Mouse (Mus musculus) megakaryocyte, embryonic 14.5 days (primary cell): ENCODE measurements at regions not wholly inside any gene's neighbourhood (a gene's known extent, or its start where the extent isn't known, plus 50 kb on each side); places are given as distances from the start of the nearest gene placed in this dataset.

Experiments
- H3K27me3 ChIP-seq: replicated peaks from 2 replicates; pipeline ENCODE3; 2012; ENCODE audit warnings: inconsistent platforms
- H3K36me3 ChIP-seq: replicated peaks from 2 replicates; pipeline ENCODE3; 2012; ENCODE audit warnings: low read length, inconsistent platforms, mixed read lengths
- H3K4me1 ChIP-seq: 2 replicates; pipeline ENCODE4 v1.6.1; 2012; ENCODE audit warnings: inconsistent platforms
- H3K4me3 ChIP-seq: replicated peaks from 2 replicates; pipeline ENCODE3; 2012; ENCODE audit warnings: moderate library complexity, mild to moderate bottlenecking, inconsistent platforms
- H3K9me3 ChIP-seq: 2 replicates; pipeline ENCODE4 v1.6.1; 2012; ENCODE audit warnings: inconsistent platforms
- FLI1 ChIP-seq: IDR thresholded peaks from 2 replicates; pipeline ENCODE4 v1.6.1; 2012; ENCODE audit warnings: low read length, inconsistent platforms, mixed read lengths
- GATA1 ChIP-seq: IDR thresholded peaks from 3 replicates; pipeline ENCODE4 v1.6.1; 2012; ENCODE audit warnings: mixed read lengths, low read length, inconsistent platforms, borderline replicate concordance

DNA sequence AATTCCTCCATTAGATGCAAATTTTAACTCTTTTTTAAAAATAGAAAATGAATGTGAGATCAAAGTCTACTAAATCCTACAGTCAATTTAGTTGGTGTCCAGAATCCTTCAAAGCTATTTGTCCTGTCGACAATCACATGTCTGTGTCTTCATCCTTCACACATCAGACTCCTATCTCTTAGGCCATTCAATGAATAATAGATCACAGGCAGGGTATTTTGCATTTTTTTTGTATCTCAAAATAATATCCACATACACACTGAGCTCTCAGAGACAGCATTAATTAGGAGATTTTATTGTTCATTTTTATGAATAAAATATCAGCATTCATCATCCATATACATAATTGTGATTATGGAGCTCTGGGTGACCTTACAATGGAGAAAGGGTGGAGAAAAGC lies 427.2 kb downstream of the Hao1 start:
- Histone ChIP-seq H3K36me3 (no peaks in the 10 kb centered on the region), H3K27me3 (no peaks in the 10 kb centered on the region), H3K9me3 (no peaks in the 10 kb centered on the region), H3K4me3 (no peak overlapping the region), H3K4me1 (no peaks in the 10 kb centered on the region)
- TF ChIP-seq GATA1 (no peak), FLI1 (no peak)

GRCm38 (mm10) chr2:134107286-134107685 lies 446.9 kb downstream of the Hao1 start:
- Histone ChIP-seq H3K4me1 (no peaks in the 10 kb centered on the region), H3K27me3 (no peaks in the 10 kb centered on the region), H3K4me3 (no peak overlapping the region), H3K36me3 (no peaks in the 10 kb centered on the region), H3K9me3 (no peaks in the 10 kb centered on the region)
- no peak for TF ChIP-seq GATA1
- TF ChIP-seq FLI1, result no peak

DNA sequence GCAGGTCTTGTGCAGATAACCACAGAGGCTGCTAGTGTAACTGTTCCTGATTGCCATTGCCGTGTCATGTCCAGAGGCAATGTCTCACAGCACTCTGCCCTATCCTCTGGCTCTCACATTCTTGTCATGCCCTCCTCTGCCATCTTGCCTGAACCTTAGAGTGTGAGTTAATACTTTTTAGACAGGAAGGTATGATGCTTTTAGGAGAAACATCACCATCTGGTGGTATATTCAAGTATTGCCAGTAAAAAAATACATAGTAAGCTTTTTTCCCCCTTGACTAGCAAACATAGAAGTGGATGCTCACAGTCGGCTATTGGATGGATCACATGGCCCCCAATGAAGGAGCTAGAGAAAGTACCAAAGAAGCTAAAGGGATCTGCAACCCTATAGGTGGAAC lies 465.8 kb downstream of the Hao1 start:
- peaks cover 3% of the 10 kb centered on the region; the same call in 1 of the 2 replicates for H3K9me3 ChIP-seq
- no peaks in the 10 kb centered on the region for H3K27me3 ChIP-seq
- no peak for TF ChIP-seq FLI1
- no peak for TF ChIP-seq GATA1
- peak overlapping the region; percentile 28 for H3K4me3 ChIP-seq
- no peaks in the 10 kb centered on the region for H3K4me1 ChIP-seq
- no peaks in the 10 kb centered on the region for H3K36me3 ChIP-seq

DNA sequence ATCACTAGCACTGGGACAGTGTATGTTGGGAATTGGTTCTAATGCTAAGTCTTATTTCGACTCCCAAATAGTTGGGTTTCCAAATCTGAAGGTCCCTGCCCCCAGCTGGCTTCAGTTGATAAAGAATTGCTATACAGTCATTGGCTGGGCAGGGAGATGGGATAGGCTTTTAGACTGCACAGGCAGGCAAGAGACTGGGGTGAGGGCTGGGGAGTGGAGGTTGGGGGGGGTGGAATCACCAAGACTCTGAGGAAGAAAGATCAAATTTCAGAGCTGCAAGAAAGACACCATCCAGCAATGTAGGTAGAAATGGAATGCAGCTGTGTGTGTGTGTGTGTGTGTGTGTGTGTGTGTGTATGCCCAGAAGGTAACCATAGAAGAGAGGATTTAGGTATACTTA lies 474.0 kb downstream of the Hao1 start:
- no peaks in the 10 kb centered on the region for H3K27me3 ChIP-seq
- TF ChIP-seq GATA1 (no peak), FLI1 (no peak)
- no peaks in the 10 kb centered on the region for H3K36me3 ChIP-seq
- peaks cover 7% of the 10 kb centered on the region; the same call in 1 of the 2 replicates for H3K4me1 ChIP-seq
- H3K9me3 ChIP-seq, result no peaks in the 10 kb centered on the region
- no peak overlapping the region for H3K4me3 ChIP-seq

GRCm38 (mm10) chr2:134077953-134078352 lies 476.2 kb downstream of the Hao1 start:
- H3K27me3 ChIP-seq, result no peaks in the 10 kb centered on the region
- no peak overlapping the region for H3K4me3 ChIP-seq
- peaks cover 7% of the 10 kb centered on the region; the same call in 1 of the 2 replicates for H3K4me1 ChIP-seq
- TF ChIP-seq GATA1, result no peak
- no peak for TF ChIP-seq FLI1
- H3K36me3 ChIP-seq, result no peaks in the 10 kb centered on the region
- H3K9me3 ChIP-seq, result no peaks in the 10 kb centered on the region

DNA sequence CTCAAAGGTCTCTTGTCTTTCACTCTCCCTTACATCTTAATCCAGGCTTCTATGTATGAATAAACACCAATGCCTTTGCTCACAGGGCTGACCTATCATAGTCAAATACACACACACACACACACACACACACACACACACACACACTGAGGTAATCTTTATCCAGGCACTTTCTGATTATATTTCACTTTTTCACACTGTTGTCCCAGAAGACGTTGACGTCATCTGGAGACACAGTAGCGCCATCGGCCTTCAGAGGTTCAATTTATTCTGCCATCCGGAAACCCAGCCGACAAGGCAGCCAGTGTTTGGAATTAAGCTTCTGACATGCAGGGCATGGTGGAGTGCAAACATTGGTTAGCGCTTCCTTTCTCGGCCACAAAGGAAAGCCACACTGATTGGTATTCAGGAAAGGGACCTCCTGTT lies 486.2 kb downstream of the Hao1 start:
- Histone ChIP-seq H3K27me3 (no peaks in the 10 kb centered on the region), H3K36me3 (no peaks in the 10 kb centered on the region), H3K9me3 (no peaks in the 10 kb centered on the region), H3K4me3 (peak overlapping the region; percentile 38), H3K4me1 (peaks cover 23% of the 10 kb centered on the region)
- TF ChIP-seq GATA1 (no peak), FLI1 (no peak)

DNA sequence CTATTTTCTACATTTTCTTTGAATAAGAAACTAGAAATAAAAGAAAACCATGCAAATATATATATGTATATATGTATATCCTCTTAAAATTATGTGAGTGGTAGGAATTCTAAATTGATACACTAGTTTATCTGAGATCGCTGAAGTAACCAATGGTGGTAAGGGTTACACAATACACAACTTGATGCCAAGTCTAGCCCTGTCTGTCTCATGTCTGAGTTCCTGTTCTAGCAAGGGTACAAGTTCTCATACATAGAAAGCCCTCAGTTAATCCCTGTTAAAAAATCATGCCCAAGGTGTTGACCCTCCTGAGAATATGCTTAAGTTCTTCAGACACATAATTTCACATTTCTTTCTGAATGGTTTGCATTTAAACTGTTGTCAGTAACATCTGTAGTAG lies 486.8 kb downstream of the Hao1 start:
- TF ChIP-seq FLI1 (no peak), GATA1 (no peak)
- Histone ChIP-seq H3K4me1 (peaks cover 23% of the 10 kb centered on the region), H3K9me3 (no peaks in the 10 kb centered on the region), H3K27me3 (no peaks in the 10 kb centered on the region), H3K36me3 (no peaks in the 10 kb centered on the region), H3K4me3 (no peak overlapping the region)

- Histone ChIP-seq H3K4me1 (no peaks in the 10 kb centered on the region; the same call in 1 of the 2 replicates), H3K36me3 (no peaks in the 10 kb centered on the region), H3K4me3 (no peak overlapping the region), H3K9me3 (no peaks in the 10 kb centered on the region), H3K27me3 (no peaks in the 10 kb centered on the region)
- TF ChIP-seq FLI1, result no peak
- TF ChIP-seq GATA1, result no peak
Measured at GRCm38 (mm10) chr2:134059916-134060618, 494.1 kb downstream of the Hao1 start.

DNA sequence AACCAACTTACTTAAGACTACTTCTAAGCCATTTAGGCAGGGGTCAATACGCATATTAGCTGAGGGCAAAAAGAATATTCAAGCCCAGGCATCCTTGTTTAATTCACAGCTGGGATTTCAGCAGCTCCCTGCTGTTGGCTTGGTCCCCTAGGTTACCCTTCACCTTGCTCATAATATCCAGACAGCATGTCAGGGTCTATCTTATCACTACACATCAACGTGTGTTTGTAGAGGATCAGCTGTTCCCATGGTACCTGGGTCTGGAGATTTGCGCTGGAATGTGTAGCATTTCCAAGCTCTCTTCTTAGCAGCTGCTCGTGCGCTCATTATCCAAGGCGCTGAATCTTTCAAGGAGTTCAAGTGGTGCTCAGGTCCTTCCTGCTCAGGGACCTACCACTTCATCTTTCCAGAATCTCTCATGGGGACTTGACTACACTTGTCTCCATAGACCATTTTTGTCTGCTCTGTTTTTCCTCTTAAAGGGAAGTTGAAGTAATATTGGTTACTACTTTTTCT lies 484.5 kb downstream of the Bmp2 start:
- H3K9me3 ChIP-seq, result no peaks in the 10 kb centered on the region
- no peak overlapping the region for H3K4me3 ChIP-seq
- H3K36me3 ChIP-seq, result no peaks in the 10 kb centered on the region
- H3K27me3 ChIP-seq, result peaks cover 3% of the 10 kb centered on the region
- H3K4me1 ChIP-seq, result no peaks in the 10 kb centered on the region
- no peak for TF ChIP-seq GATA1
- no peak for TF ChIP-seq FLI1

DNA sequence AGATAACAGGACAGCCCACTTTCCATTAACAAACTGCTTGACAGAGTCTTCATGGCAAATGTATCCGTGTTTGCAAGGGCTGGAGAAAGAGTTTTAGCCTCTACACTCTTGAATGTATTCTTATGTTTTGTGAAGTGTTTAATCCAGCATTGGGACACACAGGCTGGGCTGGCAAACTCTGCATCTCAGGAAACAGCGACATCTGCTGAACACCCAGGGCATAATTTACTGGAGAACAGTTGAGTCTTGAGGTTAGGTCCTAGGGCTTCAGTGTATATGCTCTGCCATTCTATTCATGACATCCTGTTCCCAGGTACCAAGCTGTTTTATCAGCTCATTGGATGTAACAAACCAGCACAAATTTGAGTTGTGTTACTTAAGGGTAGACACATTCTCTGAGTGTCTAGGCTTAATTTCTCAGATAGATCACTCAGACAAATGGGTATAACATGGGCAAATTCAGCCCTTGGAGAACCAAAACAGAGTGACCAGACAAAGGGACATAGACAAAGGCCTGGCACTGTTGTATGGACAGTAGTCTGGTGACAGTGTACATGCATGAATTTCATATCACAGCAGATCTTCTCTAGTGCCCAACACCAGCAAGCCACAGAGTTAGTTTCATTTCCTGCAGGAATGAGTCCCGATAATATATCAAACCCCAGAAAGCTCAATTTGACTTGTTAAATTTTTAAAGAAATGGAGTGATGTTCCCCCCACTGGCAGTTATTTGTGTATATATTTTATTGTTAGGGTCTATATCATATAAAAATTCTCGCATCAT lies 477.9 kb downstream of the Bmp2 start:
- Histone ChIP-seq H3K4me1 (peaks cover 7% of the 10 kb centered on the region; the same call in 1 of the 2 replicates), H3K36me3 (no peaks in the 10 kb centered on the region), H3K27me3 (no peaks in the 10 kb centered on the region), H3K4me3 (no peak overlapping the region), H3K9me3 (0 out of 2 replicates have a peak, but pooled peaks cover 2% of the 10 kb centered on the region)
- no peak for TF ChIP-seq FLI1
- no peak for TF ChIP-seq GATA1
